Mouse (Mus musculus): Measurements from ENCODE around the gene Cers4. TPM values are rescaled to one million over a fixed set of nuclear protein-coding genes. Genes with fewer than 3 reads are reported as not detected.

Cers4 gene
- total RNA-seq, 1 experiment from 2014 or later: 21.2 TPM

Other genes with a start within 250 kb of the Cers4 start
- 8.4 and 10.2 TPM in 2 replicates for gene Tgfbr3l, start 244.8 kb upstream of the Cers4 start, total RNA-seq (2017)
- 6.8 and 15.7 TPM in 2 replicates for gene Snapc2, start 239.9 kb upstream of the Cers4 start, total RNA-seq (2017)
- gene Ctxn1, start 233.8 kb upstream of the Cers4 start, total RNA-seq (2017): 0.35 TPM in 1 of 2 replicates, not detected in the other
- 78.5 and 86.7 TPM in 2 replicates for gene Timm44, start 217.1 kb upstream of the Cers4 start, total RNA-seq (2017)
- gene Ccl25, start 167.8 kb upstream of the Cers4 start, total RNA-seq (2017): 11.5 TPM in 2 replicates
- gene Elavl1, start 167.6 kb upstream of the Cers4 start, total RNA-seq (2017): 52.4 and 65.9 TPM in 2 replicates
- 16.3 and 16.8 TPM in 2 replicates for gene Zfp958, start 120.1 kb downstream of the Cers4 start, total RNA-seq (2017)